Comparison of ENCODE assay signal across 31 mouse cellular contexts in genomic region chr2:164312599-164312998, GRCm38 (mm10). TPM values are rescaled to one million over a fixed set of nuclear protein-coding genes. Genes with fewer than 3 reads are reported as not detected.
A peak's percentile ranks its signal among the peaks of the same experiment; 100 is the strongest.
DNase-seq lines count a peak whose midpoint lies in the region; ATAC-seq and TF ChIP-seq lines count a peak whose summit lies in the region.
"Had no signal": no experiment of that assay in that cellular context is flagged by ENCODE, and none has a peak within 500 bp of the region (broad histone marks: within the 10 kb centered on the region; RNA-seq: fewer than 3 reads in every experiment).

No protein-coding gene starts in this region.

- no peak overlapping the region for H3K4me3 ChIP-seq in left cerebral cortex, adult 2 months
- H3K4me3 ChIP-seq: forebrain, embryonic 10.5 days; forebrain, embryonic 13.5 days; gastrocnemius, adult 2 months; heart, embryonic 12.5 days; heart, embryonic 15.5 days; hindbrain, embryonic 10.5 days; hindbrain, embryonic 13.5 days had no signal

- ATAC-seq in frontal cortex, adult (ENCODE audit: low TSS enrichment): peak; percentile 86
- ATAC-seq: forebrain, embryonic 13.5 days; forebrain, embryonic 16.5 days; hindbrain, embryonic 16.5 days had no signal

- DNase-seq in frontal cortex, postnatal 25 days (ENCODE audit: low spot score in 2 of 2): no peak
- DNase-seq in left cerebral cortex, postnatal 14 days (ENCODE audit: low spot score in 2 of 2): peak; percentile 6 to 15
- DNase-seq in left cerebral cortex, adult 2 months (ENCODE audit: extremely low spot score in 1 of 2, low spot score in 2 of 2): no peak
- DNase-seq in right cerebral cortex, postnatal 25 days: peak; percentile 11
- no peak for DNase-seq in right cerebral cortex, postnatal 4 days
- no peak for DNase-seq in embryo, embryonic 10 days (ENCODE audit: low spot score)
- no peak for DNase-seq in gastrocnemius, postnatal 25 days
- DNase-seq: adrenal gland, adult 2 months; adrenal gland, postnatal 14 days; B cell, adult 2 months; cerebellum, adult 11-12 months; cerebellum, adult 8-10 months; cerebellum, postnatal 10 days; cerebellum, postnatal 36 days; gastrocnemius, adult 2 months; gastrocnemius, postnatal 14 days; heart, adult 18-20 months; heart, postnatal 10 days; heart, postnatal 36 days had no signal

- intact Hi-C loops in left cerebral cortex, postnatal 14 days (cut with DNase I): no loop called here
- intact Hi-C loops in left cerebral cortex, adult 2 months (cut with DNase I): loop anchor here (2.0 to 5.0 kb wide), 2 partner anchors 100 to 138 kb away; no protein-coding TSS in a partner anchor

- TF ChIP-seq CTCF in left cerebral cortex, adult 2 months (IDR thresholded peaks at IDR 0.05): no peak

- H3K27ac ChIP-seq in left cerebral cortex, adult 2 months: no peak overlapping the region
- H3K27ac ChIP-seq: forebrain, embryonic 10.5 days; forebrain, embryonic 13.5 days; gastrocnemius, adult 2 months; heart, embryonic 15.5 days; hindbrain, embryonic 10.5 days; hindbrain, embryonic 13.5 days had no signal

RNA-seq across cellular contexts. Expression of gene Svs6, which starts 4.0 kb away (rescaled TPM):
- total RNA-seq in left cerebral cortex, postnatal 14 days (2021): not detected
- not detected for total RNA-seq in left cerebral cortex, adult 2 months (2021)
- total RNA-seq in gastrocnemius, postnatal 25 days (2021): not detected
- total RNA-seq: adrenal gland, adult 2 months; adrenal gland, postnatal 14 days; adrenal gland, postnatal 4 days; CH12.LX; G1E; gastrocnemius, adult 2 months; gastrocnemius, postnatal 14 days; heart, adult 18-20 months; heart, postnatal 10 days; heart, postnatal 36 days had no signal

RNA-seq across cellular contexts. Expression of gene Svs5, which starts 19.9 kb away (rescaled TPM):
- not detected for total RNA-seq in left cerebral cortex, postnatal 14 days (2021)
- not detected for total RNA-seq in left cerebral cortex, adult 2 months (2021)
- total RNA-seq in gastrocnemius, postnatal 25 days (2021): not detected
- total RNA-seq: CH12.LX; G1E; gastrocnemius, adult 2 months; gastrocnemius, postnatal 14 days; heart, adult 18-20 months; heart, postnatal 10 days; heart, postnatal 36 days had no signal

RNA-seq across cellular contexts. Expression of gene Svs3a, which starts 23.5 kb away (rescaled TPM):
- total RNA-seq in left cerebral cortex, postnatal 14 days (2021): not detected
- not detected for total RNA-seq in left cerebral cortex, adult 2 months (2021)
- not detected for total RNA-seq in gastrocnemius, postnatal 25 days (2021)
- total RNA-seq: adrenal gland, adult 2 months; adrenal gland, postnatal 14 days; adrenal gland, postnatal 4 days; CH12.LX; gastrocnemius, adult 2 months; gastrocnemius, postnatal 14 days; heart, adult 18-20 months; heart, postnatal 10 days; heart, postnatal 36 days had no signal

RNA-seq across cellular contexts. Expression of gene Svs4, which starts 34.3 kb away (rescaled TPM):
- not detected for total RNA-seq in left cerebral cortex, postnatal 14 days (2021)
- total RNA-seq in left cerebral cortex, adult 2 months (2021): not detected
- total RNA-seq in gastrocnemius, postnatal 25 days (2021): not detected
- total RNA-seq: adrenal gland, adult 2 months; adrenal gland, postnatal 14 days; adrenal gland, postnatal 4 days; CH12.LX; G1E; gastrocnemius, adult 2 months; gastrocnemius, postnatal 14 days; heart, adult 18-20 months; heart, postnatal 10 days; heart, postnatal 36 days had no signal

RNA-seq across cellular contexts. Expression of gene Svs3b, which starts 56.2 kb away (rescaled TPM):
- total RNA-seq in left cerebral cortex, postnatal 14 days (2021): not detected
- not detected for total RNA-seq in left cerebral cortex, adult 2 months (2021)
- total RNA-seq in gastrocnemius, postnatal 25 days (2021): not detected
- total RNA-seq: adrenal gland, adult 2 months; adrenal gland, postnatal 14 days; adrenal gland, postnatal 4 days; CH12.LX; G1E; gastrocnemius, adult 2 months; gastrocnemius, postnatal 14 days; heart, adult 18-20 months; heart, postnatal 10 days; heart, postnatal 36 days had no signal

Comparison
In these comparisons a context has a peak if more than half of its experiments do, and no peak if none do; other contexts are left out.
1. DNase-seq: peak in left cerebral cortex, postnatal 14 days (2 of 2) and right cerebral cortex, postnatal 25 days (single experiment); none in frontal cortex, postnatal 25 days (0 of 2), left cerebral cortex, adult 2 months (0 of 2), right cerebral cortex, postnatal 4 days (single experiment), embryo, embryonic 10 days (single experiment) and gastrocnemius, postnatal 25 days (single experiment).